Mouse (Mus musculus): ENCODE results near the gene B3glct. TPM values are rescaled to one million over a fixed set of nuclear protein-coding genes. Genes with fewer than 3 reads are reported as not detected.

Gene B3glct
- polyA plus RNA-seq (2016; fragmentation: Nextera tagmentation; extraction: Ambion mirVana) = 15.2 and 16.0 TPM in 2 replicates

GRCm38 (mm10) chr5:149678100-149678989 is at the start of gene B3glct:
B3glct (plus strand) TSS chr5:149678230.
- H3K27me3 ChIP-seq = peaks cover 10% of the 10 kb centered on the region
- no peaks in the 10 kb centered on the region for H3K36me3 ChIP-seq
- H3K4me3 ChIP-seq = peak within 1 kb of the TSS; percentile 74
- peak within 1 kb of the TSS; percentile 95 for H3K4me2 ChIP-seq (replicated peaks)
- WGBS = 0% methylated on average over 68 of the region's 106 CpGs
- H3K4me1 ChIP-seq = peaks cover 6% of the 10 kb centered on the region; the same call in 1 of the 2 replicates
- peak within 1 kb of the TSS; percentile 73 for H3K9ac ChIP-seq (replicated peaks)
- peak; percentile 97 for ATAC-seq (ENCODE audit: low FRiP score, low read depth)
- no peaks in the 10 kb centered on the region for H3K9me3 ChIP-seq
- peak within 1 kb of the TSS; percentile 71 for H3K27ac ChIP-seq (replicated peaks)

DNA sequence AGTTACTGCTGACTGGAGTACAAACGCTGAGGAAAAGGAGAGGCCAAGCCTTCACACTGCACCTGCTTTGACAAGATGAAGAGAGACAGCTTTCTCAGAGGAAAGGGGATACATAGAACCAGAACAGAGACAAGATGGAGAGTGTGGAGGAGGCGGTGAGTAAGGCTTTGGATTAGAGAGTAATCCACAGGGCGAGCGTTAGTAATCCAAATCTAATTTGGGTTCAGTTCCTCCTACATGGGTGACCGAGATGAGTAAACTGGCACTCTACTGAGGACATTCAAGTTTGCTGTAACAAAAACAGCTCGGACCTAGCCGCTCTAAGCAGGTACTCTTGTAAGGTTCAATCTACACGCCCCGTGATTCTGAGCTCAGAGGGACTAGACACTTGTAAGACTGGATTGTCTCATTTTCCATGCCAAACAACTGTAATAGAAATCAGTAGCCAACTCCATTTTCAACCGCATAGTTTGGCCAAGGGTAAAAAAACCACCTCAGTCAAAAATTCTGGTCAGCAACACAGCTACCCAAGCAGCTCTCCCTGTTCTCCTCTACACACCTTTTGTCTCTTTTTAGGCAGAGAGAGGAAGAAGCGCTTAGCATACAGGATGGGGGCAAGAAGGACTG is 43.5 kb upstream of the B3glct start:
- Histone ChIP-seq H3K27ac (replicated peaks) (no peak overlapping the region), H3K4me1 (peaks cover 29% of the 10 kb centered on the region), H3K36me3 (peaks cover 41% of the 10 kb centered on the region), H3K9ac (replicated peaks) (peak overlapping the region; percentile 81), H3K4me3 (peak overlapping the region; percentile 71), H3K4me2 (replicated peaks) (peak overlapping the region; percentile 73), H3K27me3 (no peaks in the 10 kb centered on the region), H3K9me3 (no peaks in the 10 kb centered on the region)
- ATAC-seq (ENCODE audit: low FRiP score, low read depth) = no peak
- WGBS = 73% methylated on average over 11 of the region's 11 CpGs

DNA sequence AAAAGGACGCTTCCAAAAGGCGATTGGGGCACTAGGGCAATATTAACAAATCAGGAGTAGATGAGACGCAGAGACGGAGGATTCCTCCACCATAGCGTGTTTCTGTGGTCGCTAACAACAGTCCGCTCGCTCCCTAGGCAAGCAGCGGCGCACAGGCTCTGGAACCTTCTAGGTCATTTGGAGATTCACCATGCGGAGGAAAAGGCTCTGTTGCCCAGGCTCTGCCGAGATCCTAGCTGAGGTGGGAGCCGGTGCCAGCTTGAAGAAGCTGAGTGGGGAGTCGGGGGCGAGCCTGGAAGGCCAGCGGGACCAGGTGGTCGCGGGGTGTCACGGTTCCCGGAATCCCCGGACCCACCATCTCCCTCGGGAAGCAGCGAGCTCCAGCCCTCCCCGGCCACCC is 42.5 kb upstream of the B3glct start:
- peak overlapping the region; percentile 76 for H3K27ac ChIP-seq (replicated peaks)
- H3K27me3 ChIP-seq = no peaks in the 10 kb centered on the region
- no peak for ATAC-seq (ENCODE audit: low FRiP score, low read depth)
- peak overlapping the region; percentile 71 for H3K4me3 ChIP-seq
- no peaks in the 10 kb centered on the region for H3K9me3 ChIP-seq
- 2% methylated on average over 24 of the region's 24 CpGs for WGBS
- peak overlapping the region; percentile 73 for H3K4me2 ChIP-seq (replicated peaks)
- H3K4me1 ChIP-seq = peaks cover 29% of the 10 kb centered on the region
- H3K9ac ChIP-seq (replicated peaks) = peak overlapping the region; percentile 81
- peaks cover 30% of the 10 kb centered on the region for H3K36me3 ChIP-seq

GRCm38 (mm10) chr5:149636075-149636920 is 41.7 kb upstream of the B3glct start, which contains the start of gene Hsph1:
Hsph1 (minus strand) TSS chr5:149636376.
- peak within 1 kb of the TSS; percentile 76 for H3K27ac ChIP-seq (replicated peaks)
- peak within 1 kb of the TSS; percentile 81 for H3K9ac ChIP-seq (replicated peaks)
- H3K36me3 ChIP-seq = peaks cover 23% of the 10 kb centered on the region
- no peaks in the 10 kb centered on the region for H3K27me3 ChIP-seq
- ATAC-seq (ENCODE audit: low FRiP score, low read depth) = peak; percentile 98
- peak within 1 kb of the TSS; percentile 73 for H3K4me2 ChIP-seq (replicated peaks)
- H3K4me1 ChIP-seq = peaks cover 29% of the 10 kb centered on the region
- peak within 1 kb of the TSS; percentile 71 for H3K4me3 ChIP-seq
- under 1% methylated on average over 59 of the region's 60 CpGs for WGBS
- H3K9me3 ChIP-seq = no peaks in the 10 kb centered on the region

GRCm38 (mm10) chr5:149637306-149637705 is 40.7 kb upstream of the B3glct start:
- H3K27me3 ChIP-seq = no peaks in the 10 kb centered on the region
- H3K4me1 ChIP-seq = peaks cover 29% of the 10 kb centered on the region
- H3K4me2 ChIP-seq (replicated peaks) = peak overlapping the region; percentile 73
- ATAC-seq (ENCODE audit: low FRiP score, low read depth) = no peak
- WGBS = 63% methylated on average over 8 of the region's 8 CpGs
- peaks cover 13% of the 10 kb centered on the region for H3K36me3 ChIP-seq
- peak overlapping the region; percentile 71 for H3K4me3 ChIP-seq
- no peaks in the 10 kb centered on the region for H3K9me3 ChIP-seq
- peak overlapping the region; percentile 59 for H3K9ac ChIP-seq (replicated peaks)
- no peak overlapping the region for H3K27ac ChIP-seq (replicated peaks)

DNA sequence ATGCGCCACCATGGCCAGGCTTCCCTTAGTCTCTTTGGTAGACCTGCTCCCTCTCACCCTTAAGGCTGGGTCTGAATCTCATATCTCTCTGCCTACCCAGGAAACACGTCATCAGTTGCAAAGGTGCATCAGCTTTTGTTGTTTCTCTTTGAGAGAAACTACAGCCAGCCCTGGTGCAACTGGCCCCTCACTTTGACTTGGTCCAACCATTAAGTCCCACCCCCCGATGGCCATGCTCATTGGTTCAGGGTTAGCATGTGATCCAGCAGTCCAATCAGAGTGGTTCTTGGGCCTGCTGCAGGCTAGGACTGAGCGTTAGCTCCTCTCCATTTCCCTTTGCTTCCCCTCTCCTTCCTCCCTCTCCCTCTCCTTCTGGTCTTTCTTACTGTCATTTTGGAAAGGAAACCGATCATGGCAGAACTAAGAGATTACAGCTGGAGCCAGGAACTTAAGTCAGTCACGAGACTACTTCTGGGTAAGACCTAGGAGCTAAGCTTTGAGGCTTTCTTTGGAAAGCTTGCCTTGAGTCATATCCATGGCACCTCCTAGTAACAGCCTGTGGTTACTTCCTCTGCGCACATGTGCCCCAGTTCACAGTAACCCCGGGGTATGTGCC is 36.6 kb upstream of the B3glct start:
- no peak overlapping the region for H3K9ac ChIP-seq (replicated peaks)
- no peaks in the 10 kb centered on the region for H3K36me3 ChIP-seq
- WGBS = 89% methylated on average over 8 of the region's 8 CpGs
- H3K27me3 ChIP-seq = no peaks in the 10 kb centered on the region
- no peak for ATAC-seq (ENCODE audit: low FRiP score, low read depth)
- H3K4me1 ChIP-seq = peaks cover 3% of the 10 kb centered on the region; the same call in 1 of the 2 replicates
- no peak overlapping the region for H3K4me3 ChIP-seq
- no peak overlapping the region for H3K4me2 ChIP-seq (replicated peaks)
- no peaks in the 10 kb centered on the region for H3K9me3 ChIP-seq
- H3K27ac ChIP-seq (replicated peaks) = no peak overlapping the region

GRCm38 (mm10) chr5:149642366-149642765 is 35.7 kb upstream of the B3glct start:
- 58% methylated on average over 6 of the region's 6 CpGs for WGBS
- Histone ChIP-seq H3K36me3 (no peaks in the 10 kb centered on the region), H3K27me3 (no peaks in the 10 kb centered on the region), H3K4me3 (no peak overlapping the region), H3K9ac (replicated peaks) (no peak overlapping the region), H3K4me1 (peaks cover 1% of the 10 kb centered on the region; the same call in 1 of the 2 replicates), H3K4me2 (replicated peaks) (no peak overlapping the region), H3K27ac (replicated peaks) (no peak overlapping the region), H3K9me3 (no peaks in the 10 kb centered on the region)
- no peak for ATAC-seq (ENCODE audit: low FRiP score, low read depth)

DNA sequence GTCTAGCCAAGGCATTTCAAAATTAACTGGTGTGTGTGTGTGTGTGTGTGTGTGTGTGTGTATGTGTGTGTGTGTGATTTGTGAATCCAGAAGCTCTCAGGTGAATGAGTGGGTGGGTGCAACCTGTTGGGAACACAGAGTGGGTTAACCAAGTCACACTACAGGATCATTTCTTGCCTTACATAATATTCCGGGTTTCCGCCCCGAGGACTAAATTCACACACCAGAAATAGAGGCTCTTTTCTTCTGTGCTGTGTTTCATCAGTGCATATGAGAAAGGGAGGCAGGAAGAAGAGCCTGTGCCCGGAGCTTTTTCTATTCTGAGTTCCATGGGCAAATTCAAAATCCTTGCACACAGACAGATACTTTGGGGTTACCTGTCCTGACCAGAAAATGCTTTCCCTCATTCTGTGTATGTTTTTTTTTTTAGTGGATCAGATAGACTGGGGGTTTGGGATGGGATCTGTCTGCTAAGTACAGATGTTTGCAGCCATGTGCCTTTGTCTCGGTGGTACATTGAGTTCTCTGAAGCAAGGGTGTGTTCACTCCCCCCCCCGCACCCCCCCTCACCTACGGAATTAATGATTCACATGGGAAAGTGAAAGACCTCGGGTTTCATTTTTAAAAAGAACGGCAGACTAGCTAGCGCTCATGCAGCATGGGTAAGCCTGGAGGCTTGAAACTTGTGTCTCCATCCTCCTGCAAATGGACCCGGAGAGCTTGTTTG is 35.1 kb upstream of the B3glct start:
- H3K4me1 ChIP-seq = no peaks in the 10 kb centered on the region
- no peaks in the 10 kb centered on the region for H3K27me3 ChIP-seq
- H3K4me2 ChIP-seq (replicated peaks) = no peak overlapping the region
- no peak overlapping the region for H3K27ac ChIP-seq (replicated peaks)
- H3K4me3 ChIP-seq = no peak overlapping the region
- no peak for ATAC-seq (ENCODE audit: low FRiP score, low read depth)
- H3K36me3 ChIP-seq = no peaks in the 10 kb centered on the region
- 85% methylated on average over 11 of the region's 11 CpGs for WGBS
- no peaks in the 10 kb centered on the region for H3K9me3 ChIP-seq
- H3K9ac ChIP-seq (replicated peaks) = no peak overlapping the region

GRCm38 (mm10) chr5:149647367-149648115 is 30.5 kb upstream of the B3glct start:
- ATAC-seq (ENCODE audit: low FRiP score, low read depth) = peak; percentile 50; the same call in 1 of the 2 replicates
- H3K27ac ChIP-seq (replicated peaks) = no peak overlapping the region
- peaks cover 3% of the 10 kb centered on the region; the same call in 1 of the 2 replicates for H3K4me1 ChIP-seq
- H3K27me3 ChIP-seq = 0 out of 2 replicates have a peak, but pooled peaks cover 9% of the 10 kb centered on the region
- no peak overlapping the region for H3K4me2 ChIP-seq (replicated peaks)
- H3K9ac ChIP-seq (replicated peaks) = no peak overlapping the region
- no peaks in the 10 kb centered on the region for H3K9me3 ChIP-seq
- 68% methylated on average over 8 of the region's 8 CpGs for WGBS
- H3K36me3 ChIP-seq = no peaks in the 10 kb centered on the region
- no peak overlapping the region for H3K4me3 ChIP-seq

DNA sequence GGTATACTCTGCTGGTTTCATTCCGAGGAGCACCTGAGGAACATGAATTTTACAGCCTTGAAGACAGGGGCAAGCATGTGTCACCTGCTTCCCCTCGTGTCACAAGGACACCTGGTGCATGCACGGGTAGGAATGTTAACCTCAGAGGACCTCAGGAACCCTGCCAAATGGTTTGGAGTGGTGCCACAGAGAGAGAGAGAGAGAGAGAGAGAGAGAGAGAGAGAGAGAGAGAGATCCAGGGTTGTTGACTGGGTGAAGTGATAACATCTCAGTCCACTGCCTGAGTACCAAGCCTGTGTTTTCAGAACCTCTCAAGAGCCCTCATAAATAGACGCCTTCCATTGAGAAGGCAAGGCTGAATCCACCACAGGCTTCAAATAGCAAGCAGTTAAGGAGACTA is 29.8 kb upstream of the B3glct start:
- H3K27me3 ChIP-seq = 0 out of 2 replicates have a peak, but pooled peaks cover 9% of the 10 kb centered on the region
- 81% methylated on average over 4 of the region's 4 CpGs for WGBS
- H3K4me1 ChIP-seq = peaks cover 3% of the 10 kb centered on the region; the same call in 1 of the 2 replicates
- no peaks in the 10 kb centered on the region for H3K9me3 ChIP-seq
- H3K4me2 ChIP-seq (replicated peaks) = no peak overlapping the region
- H3K27ac ChIP-seq (replicated peaks) = no peak overlapping the region
- H3K4me3 ChIP-seq = no peak overlapping the region
- no peak overlapping the region for H3K9ac ChIP-seq (replicated peaks)
- ATAC-seq (ENCODE audit: low FRiP score, low read depth) = no peak
- no peaks in the 10 kb centered on the region for H3K36me3 ChIP-seq

Measured in midbrain, embryonic 12.5 days (tissue).